Mouse (Mus musculus): ENCODE measurements around the gene Atp1a1.

The Atp1a1 gene

DNA sequence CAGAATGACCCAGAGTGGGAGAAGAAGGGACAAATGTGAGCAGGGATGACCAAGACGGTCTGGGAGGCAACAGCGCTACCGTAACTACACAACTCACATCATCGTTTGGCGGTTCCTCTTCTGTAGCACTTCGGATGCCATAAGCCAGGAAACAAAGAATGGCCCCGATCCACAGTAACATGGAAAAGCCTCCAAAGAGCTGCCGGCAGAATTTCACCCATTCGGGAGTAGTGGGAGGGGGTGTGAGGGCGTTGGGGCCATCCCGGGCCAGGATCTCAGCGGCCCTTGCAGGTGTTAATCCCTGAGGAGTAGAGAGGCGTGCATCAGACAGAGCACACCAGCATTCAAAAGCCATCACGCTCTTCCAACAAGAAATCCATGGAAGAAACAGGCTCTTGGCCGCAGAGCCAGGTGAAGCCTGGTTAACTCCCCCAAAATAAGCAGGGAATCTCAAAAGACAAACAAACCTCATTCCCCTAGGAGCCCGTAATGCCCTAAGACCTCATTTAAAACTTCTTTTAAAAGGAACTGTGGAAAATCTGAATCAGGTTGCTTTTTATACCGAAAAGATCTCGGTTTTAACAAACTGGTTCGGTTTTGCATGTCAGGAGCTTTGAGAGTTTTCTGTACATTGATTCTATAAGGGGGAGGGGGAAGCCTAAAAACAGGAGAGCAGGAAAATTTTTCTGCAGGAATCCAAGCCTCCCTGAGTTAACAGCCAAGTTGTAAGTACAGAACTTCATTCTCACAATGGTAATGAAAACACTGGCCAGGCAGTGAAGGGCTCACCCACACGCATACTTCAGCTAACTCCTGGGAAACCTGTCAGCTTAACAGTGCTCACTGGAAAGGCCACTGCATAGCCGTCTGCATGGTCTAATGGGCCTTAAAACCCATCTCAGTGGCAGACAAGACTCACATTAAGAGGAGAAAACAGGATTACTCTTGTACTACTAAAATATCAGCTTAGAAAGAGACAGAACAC, 11.9 kb downstream of the Atp1a1 start:
- DNase-seq, result no peak

DNA sequence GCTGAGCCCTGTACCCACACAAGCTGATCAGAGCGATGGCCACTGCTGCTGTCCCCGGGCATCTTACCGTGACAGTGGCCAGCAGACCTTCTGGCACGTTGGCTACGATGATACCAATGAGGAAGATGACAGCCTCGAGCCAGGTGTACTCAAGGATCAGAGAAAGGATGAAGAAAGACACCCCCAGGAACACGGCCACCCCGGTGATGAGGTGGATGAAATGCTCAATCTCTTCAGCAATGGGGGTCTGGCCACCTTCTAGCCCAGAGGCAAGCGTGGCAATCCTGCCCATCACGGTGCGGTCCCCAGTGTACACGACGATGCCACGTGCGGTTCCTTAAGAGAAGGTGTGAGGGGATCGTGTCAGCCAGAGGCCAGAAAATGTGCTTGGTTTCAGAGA, 14.1 kb downstream of the Atp1a1 start:
- no peak for DNase-seq

DNA sequence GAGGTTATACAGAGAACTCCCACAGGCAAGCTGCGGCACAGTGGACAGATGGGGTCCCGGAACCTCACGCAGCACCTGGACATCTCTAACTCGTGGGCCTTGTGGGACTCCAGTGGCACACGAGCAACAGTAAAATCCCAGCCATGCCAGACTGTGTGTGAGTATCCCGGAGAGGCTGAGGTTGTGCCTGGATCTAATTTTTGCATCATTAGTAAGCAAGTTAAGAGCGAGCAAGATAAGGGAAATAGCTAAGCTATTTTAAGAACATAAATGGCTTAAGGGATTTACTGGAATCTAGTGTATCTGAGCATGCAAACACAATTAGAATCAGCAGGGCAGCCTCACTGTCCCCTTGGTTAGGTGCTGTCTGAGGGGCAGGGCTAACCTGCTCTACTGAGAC, 16.2 kb downstream of the Atp1a1 start:
- no peak for DNase-seq

DNA sequence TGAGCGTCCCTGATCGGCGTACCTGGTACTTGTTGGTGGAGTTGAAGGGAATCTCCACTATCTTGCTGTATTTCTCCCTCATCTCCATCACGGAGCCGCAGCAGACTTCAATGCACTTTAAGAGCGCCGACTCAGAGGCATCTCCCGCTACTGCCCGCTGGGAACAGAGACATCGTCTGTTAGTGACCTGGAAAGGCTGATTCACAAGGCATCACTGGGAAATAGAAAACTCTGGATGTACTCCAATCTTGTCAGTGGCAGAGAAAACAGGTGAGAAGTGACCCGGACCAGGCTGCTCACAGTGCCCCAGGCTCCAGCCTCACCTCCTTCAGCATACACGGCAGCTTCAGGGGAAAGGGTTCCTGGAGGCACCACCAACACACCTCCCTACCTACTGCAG, 17.7 kb downstream of the Atp1a1 start:
- no peak for DNase-seq

DNA sequence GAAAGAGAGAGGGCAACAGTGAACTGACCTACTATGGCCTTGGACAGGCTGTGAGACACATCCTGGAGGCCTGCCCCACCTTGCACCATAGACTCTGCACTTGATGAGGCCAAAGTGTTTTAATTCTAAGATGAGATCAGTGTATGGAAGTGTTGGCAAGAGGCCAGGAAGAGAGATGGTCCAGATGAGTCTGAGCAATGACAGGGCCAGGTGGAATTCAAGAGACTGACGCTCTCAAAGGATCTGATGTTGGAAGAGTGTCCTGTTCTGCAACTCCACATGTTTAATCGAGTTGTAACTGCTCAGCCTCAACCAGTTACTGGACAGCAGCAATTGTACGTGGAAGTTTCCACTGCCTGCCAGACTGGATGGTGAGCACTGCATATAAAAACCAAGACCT, 26.4 kb downstream of the Atp1a1 start:
- DNase-seq, result peak; percentile 77

DNA sequence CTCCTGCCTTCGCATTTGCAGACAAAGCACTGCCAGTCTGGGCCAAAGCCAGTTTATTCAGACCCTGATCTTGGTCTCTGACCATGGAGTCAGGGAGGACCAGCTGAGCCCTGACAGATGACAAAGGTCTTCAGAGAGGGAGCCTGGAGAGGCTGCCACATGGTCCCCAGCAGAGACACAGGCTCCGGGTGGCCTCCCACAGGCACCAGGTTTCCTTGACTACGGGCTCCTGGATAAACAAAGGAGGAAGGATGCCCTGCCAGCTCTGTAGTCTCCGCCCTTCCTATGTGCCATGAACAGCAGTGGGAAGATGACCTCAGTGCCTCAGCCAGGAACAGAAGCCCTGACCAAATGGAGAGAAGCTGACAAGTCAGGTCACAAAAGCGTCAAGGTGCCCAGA, 27.1 kb downstream of the Atp1a1 start:
- peak; percentile 93 for DNase-seq

DNA sequence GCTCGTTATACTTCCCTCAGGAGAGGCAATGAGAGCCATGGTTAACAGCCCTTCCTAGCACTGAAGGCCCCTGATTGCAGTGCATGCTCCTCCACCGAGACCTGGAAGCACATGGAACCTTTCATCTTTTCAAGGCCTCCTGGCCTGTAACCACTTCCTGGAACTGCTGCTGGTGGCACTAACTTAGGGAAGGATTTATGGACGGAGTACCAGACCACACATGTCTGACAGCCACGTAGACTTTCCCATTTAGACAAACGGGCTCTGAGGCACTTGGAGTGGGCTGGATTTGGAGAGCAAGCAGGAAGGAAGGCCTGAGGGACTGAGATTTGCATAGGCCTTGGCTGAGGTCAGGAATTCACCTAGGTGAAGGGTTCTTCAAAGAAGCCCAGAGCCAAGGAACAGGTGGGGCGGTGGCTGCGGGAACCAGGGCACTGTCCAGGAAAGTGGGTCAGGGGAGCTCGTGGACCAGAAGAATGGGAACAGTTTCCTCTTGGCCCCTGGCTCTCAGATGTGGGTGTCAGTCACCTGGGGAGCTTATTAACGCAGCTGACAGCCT, 28.9 kb downstream of the Atp1a1 start:
- no peak for DNase-seq

DNA sequence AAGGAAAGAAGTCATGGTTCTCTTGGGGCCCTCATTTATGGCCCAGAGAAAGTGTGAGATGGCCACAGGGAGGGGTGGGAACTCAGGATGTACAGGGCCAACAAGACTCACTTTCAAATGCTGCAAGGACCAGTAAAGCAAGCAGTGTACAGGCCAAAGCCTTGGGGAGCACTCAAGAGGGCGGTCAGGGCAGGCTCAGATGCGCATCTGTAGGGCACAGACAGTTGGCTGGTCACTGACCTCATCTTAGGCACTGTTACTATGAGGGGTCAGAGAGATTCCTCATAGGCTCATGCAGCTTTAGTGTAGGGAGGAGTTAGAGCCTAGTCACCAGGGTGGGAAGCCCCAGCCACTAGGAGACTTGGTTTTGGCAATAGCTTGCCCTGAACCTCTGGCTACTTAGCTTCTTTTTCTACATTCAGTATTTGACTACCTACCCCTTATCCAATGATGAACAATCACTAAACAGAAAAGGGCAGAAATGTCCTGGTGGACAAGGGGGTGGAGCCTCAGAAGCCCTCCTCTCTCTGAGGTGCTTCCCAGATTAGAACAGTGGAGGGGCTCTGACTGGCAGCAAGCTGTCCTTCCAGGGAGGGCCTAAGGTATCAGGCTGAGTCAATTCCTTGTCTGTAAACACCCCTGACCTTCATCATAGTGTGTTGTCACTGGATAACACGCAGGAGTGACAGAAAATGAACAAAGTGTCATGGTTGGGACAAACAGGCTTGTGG, 29.9 kb downstream of the Atp1a1 start:
- no peak for DNase-seq

DNA sequence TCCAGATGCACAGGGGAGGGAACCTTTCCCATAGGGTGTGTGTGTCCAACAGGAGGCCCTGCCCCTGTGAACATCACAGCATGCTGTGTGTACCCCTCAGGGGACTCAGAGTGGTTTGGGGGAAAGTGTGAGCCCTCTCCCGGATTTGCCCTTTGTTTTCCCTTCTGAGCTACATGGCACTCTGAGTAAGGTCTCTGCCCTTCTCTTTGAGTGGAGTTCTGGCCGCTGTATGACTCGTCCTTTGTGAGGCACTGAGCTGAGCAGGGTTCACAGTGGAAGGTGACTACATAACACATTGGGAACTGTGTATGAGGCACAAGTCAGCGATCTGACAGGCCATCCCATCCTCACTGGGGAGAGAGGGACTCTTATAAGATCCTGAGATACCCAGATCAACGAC, 31.5 kb downstream of the Atp1a1 start:
- DNase-seq, result no peak

DNA sequence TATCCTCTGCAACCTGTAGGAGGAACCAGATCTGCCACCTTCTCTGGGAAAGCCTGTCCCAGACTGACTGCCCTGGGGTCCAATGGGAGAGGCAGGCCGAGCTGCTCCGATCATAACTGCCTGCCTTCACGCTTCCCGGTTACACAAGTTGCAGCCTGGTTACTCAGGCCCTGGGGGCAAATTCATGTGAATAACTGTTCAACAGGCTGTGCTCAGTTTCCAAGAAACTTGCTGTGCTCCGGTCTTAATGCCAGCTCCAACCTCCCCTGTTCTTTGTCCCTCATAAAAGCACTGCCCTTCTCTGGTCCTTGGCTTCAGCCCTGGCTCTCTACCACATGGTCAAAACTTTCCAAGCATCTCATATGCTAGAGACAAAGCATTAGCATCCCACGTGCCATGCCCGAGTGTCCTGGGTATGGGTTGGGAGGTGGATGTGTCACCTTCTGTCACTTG, 32.3 kb downstream of the Atp1a1 start:
- DNase-seq, result no peak

DNA sequence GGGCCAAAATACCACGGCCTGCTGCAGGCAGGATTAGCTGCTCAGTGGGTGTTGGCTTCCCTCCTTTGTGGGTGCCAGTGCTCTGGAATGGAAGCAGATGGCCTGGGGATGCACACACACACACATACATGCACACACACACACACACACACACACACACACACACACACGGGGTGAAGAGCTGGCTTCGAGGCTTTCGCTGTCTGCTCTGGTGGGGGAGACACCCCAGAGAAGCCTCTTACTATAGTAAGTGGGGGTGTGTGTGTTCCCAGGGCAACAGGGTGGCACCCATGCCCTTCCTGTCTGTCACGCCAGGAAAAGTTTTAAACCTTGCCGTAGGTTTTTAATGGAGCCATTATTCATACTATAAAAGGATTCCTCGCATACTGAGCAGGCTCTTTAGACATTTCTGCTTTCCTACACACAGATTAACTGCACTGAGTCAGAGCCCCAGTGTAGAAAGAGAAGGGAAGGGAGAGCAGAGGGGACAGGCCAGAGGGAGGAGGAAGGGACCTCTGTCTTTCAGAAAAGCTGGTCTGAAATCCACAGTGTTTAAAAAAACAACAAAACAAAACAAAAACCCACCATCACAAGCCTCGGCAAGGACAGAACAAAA, 32.9 kb downstream of the Atp1a1 start:
- no peak for DNase-seq

DNA sequence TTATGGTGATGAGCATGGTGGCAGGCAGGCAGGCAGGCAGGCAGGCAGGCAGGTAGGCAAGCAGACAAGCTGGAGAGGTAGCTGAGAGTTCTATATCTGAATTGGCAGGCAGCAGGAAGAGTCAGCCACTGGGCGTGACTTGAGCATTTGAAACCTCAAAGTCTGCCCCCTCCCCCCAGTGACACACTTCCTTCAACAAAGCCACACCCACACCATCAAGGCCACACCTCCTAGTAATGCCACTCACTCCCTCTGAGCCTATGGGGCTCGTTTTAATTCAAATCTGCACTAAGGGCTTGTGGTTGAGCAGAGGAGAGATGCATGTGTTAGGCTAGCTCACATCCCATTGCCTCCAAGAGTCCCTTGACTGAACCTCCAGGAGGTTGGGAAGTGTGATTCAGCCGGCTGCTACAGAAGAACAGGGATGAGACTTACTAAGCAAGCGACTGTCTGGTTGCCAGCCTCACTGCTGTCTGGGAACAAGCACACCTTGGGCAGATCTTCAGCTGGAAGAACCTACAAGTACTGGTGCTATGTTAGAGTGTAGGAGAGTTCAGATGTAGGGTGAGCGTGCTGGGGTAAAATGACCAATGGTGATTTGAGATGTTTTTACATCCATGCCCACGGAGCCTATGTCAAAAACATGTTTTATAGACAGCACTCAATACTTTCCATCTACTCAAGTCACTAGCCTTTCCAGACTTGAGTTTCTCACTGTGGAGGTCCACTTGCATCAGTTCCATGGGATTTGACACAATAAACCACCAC, 33.6 kb downstream of the Atp1a1 start:
- DNase-seq, result no peak

DNA sequence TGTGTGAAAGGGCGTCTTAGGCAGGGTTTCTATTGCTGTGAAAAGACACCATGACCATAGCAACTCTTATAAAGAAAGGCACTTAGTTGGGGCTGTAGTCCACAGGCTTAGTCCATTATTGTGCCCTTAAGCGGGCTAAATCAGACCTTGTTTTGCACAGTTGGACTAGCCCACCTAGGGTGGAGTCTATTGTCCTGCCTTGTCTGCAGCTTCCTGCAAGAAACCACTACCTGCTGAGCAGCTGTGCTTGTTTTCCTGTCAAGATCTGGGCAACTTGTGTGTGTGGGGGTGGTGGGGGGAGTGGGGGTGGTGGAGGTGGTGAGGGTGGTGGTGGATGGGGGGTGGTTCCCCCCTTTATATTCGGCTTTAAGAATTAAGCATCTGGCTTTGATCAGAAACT, 34.2 kb downstream of the Atp1a1 start:
- DNase-seq, result no peak

DNA sequence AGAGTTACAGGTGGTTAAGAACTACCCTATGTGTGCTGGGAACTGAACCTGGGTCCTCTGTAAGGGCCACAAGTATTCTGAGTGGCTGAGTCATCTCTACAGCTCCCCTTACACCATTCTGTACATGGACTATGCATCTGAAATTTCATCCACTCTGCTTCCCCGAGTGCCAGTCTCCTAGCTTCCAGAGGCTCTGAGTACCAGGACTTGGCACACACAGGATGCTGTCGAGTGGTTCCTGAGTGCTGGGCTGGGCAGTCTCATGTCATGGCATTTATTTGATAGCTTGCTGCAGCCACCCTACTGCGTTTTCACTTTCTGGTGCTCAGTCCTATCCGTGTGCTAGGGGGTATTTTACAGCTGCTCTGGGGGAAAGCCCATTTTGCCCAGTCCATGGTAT, 35.9 kb downstream of the Atp1a1 start:
- no peak for DNase-seq

DNA sequence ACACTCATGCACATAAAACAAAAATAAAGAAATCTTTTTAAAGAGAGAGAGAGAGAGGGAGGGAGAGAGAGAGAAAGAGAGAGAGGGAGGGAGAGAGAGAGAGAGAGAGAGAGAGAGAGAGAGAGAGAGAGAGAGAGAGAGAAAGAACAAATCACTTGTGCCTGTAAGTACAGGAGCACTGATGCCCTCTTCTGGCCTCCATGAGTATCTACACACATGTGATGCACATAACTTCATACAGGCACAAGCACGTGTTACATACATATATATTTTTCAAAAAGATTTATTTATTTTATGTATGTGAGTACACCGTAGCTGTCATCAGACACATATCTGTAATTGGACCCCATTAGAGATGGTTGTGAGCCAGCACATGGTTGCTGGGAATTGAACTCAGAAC, 40.5 kb downstream of the Atp1a1 start:
- DNase-seq, result no peak

DNA sequence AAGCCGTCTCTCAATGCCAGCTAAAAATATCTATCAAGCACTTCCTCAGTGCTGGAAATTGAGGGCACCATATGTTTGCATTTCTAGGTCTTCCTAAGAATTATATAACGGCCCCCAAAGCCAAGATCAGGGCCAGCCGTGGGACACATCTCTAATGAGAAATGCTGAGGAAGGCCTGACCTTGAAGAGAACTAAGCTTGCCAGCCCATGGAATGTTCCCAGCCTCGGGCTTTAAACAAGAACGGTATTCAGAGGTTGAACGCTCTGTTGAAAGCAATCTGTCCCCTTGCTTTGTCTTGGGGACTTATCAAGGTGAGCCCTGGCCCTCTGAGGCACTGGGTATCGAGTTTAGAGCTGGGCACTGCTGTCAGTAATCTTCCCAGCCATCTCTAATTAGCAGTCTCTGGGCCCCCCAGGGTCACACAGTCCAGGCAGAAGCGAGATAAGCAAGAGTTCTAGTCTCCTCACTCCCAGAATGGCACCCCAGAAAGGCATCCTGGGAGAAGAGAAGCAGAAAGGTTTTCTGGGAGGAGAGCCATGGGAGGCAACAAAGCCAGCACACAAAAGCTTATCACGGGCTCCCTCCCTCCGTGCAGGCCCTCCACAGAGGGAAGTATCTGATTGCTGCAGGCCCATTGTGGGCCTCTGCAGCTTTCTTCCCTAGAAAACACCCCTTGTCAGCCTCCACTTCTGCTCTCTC, 41.8 kb downstream of the Atp1a1 start:
- peak; percentile 74 for DNase-seq

DNA sequence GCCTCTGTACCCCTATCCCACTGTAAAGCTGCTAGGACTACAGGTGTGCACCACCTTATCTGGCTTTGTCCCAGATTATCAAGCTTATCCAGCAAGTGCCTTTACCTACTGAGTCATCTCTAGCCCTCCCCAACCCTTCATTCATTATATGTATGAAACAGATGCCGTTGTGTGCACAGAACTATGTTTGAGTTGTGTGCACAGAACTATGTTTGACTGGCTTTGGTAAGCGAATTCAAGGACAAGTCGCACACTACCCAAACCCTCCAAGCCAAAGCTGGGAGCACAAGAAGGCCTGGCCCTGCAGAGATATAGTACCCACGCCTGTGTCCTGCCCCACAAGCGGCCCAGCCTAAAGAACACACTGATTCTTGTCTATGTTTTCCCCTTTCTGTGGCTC, 42.5 kb downstream of the Atp1a1 start:
- DNase-seq, result no peak

DNA sequence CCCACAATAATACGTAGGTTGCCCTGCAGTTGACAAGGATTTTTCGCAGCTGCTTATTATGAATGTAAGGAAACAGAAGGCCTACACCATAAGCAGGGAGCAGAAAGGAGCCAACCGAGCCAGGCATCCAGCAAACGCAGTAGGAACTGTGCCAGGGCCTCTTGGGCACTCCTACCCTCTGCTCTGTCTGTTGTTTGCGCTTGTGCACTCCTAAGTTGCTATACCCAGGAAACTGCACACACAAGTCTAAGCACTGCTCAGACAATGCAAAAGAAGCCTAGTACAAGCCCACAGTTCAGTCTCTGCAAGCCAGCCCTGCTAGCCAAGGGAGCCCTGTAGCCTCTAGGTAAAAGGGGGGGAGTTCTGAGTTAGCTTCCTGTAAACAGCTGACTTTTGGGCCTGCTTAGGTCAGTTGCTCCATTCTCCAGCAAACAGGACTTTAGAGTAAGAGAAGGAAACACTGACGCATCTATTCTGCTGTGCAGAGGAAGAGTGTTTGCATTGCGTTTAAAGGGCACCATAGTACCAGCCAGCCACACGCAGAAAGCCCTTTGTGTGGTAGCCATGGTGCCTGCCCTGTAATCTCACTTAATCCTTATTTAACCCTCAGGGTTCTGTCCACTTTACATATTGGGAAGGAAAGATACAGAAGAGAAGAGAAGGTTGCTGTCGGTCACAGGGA, 43.5 kb downstream of the Atp1a1 start:
- DNase-seq, result peak; percentile 68

DNA sequence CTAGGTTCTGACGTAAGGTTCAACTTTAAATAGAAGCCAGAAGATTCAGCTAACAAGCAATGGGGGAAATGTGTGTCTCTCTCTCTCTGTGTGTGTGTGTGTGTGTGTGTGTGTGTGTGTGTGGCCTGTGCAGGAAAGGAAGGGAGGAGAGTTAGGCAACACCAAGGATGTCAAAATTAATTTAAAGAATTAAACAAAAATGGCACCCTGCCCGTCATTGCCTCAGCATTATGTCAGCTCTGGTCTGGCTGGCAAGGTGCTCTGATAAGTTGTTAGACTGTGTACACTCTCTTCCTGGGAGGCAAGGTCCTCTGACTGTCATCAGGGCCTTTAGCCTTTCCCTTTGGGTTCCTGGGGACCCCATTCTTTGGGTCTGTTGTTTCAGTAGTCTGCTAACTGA, 47.8 kb downstream of the Atp1a1 start:
- DNase-seq, result no peak

DNA sequence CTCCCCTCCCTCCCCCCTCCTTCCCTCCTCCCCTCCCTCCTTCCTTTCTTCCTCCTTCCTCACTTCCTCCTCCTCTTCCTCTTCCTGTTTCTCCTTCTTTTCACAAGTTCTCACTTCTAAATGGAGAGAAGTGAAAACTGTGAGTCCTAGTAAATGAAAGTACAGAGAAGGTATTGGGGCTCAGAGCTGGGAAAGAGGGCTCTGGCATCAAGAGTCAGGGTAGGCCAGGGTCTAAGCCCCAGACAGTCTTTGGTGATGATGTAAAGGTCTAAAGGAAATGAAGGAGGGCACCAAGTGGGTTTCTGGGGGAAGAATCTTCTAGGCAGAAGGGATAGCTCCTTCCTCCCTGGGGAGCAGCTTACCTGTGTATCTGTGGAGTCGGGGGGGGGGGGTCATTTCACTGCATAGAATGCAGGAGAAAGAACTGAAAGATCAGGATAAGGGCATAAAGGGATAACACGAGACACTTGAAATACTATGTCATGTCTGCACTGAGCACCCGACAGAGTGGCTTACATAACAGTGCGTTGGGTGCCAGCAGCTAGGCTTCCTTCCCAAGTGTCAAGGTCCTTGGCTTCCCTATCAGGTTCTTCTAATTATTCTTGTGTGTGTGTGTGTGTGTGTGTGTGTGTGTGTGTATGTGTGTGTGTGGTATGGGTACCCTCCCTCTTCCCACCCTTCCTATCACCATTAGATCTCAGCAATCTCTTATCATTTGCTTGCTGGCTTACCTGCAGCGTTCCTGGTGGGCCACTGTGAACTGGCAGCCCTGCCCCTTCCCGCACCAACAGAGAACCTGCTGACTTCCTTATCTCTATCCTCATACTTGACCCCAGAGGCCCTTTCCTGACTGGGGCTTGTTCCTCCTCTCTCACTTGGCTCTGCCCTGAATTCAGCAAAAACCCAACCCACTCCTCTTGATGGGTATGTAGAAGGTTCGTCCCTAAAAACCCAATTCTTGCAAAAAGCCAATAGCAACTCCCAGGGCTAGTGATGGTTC, 51.6 kb downstream of the Atp1a1 start:
- peak; percentile 60 for DNase-seq

Data from cerebellum, adult 9-10 months (tissue).